Mouse (Mus musculus): ENCODE measurements around the gene Gabbr2.

GRCm38 (mm10) chr4:46856145-46856544, 135.5 kb downstream of the Gabbr2 start:
- TF ChIP-seq CTCF (IDR thresholded peaks at IDR 0.05; ENCODE audit: borderline replicate concordance, insufficient read depth, low read depth, low read length) (no peak), POLR2A (IDR thresholded peaks at IDR 0.05; ENCODE audit: borderline replicate concordance, insufficient read depth, low read length) (no peak)

Data from cerebellum, adult 2 months (tissue).